Mouse (Mus musculus) CH12.LX (cell line): ENCODE measurements around the gene Metap1. TPM values are rescaled to one million over a fixed set of nuclear protein-coding genes. Genes with fewer than 3 reads are reported as not detected.

Experiments used
- DNase-seq: peaks from one replicate; pipeline ENCODE4 v3.0.0-alpha.2; 2013; ENCODE audit errors: extremely low read depth
- H3K27ac ChIP-seq: 2 replicates; pipeline ENCODE4 v1.5.1; 2012; ENCODE audit warnings: low read depth, mild to moderate bottlenecking, control low read depth, moderate library complexity; ENCODE audit not compliant: insufficient read depth
- H3K27me3 ChIP-seq: replicated peaks from 2 replicates; pipeline ENCODE3; 2012; ENCODE audit warnings: inconsistent platforms
- H3K36me3 ChIP-seq, 2 experiments: replicated peaks in 1 of 2; 2 replicates each; pipeline versions ENCODE3 to v1.6.1; 2012; ENCODE audit warnings: inconsistent platforms in 1 of 2, low read length in 1 of 2, mild to moderate bottlenecking in 1 of 2, mixed read lengths in 1 of 2, moderate library complexity in 1 of 2; ENCODE audit not compliant: control insufficient read depth in 1 of 2, insufficient read depth in 1 of 2
- H3K4me1 ChIP-seq, 2 experiments: 2 replicates each; pipeline ENCODE4 v1.6.1; 2012; ENCODE audit warnings: inconsistent platforms in 1 of 2, moderate library complexity in 1 of 2; ENCODE audit not compliant: insufficient read depth in 2 of 2, control insufficient read depth in 1 of 2
- H3K4me2 ChIP-seq: 2 replicates; pipeline ENCODE4 v1.6.1; 2012; ENCODE audit warnings: low read depth, mild to moderate bottlenecking, control low read depth; ENCODE audit not compliant: poor library complexity, insufficient read depth, severe bottlenecking
- H3K4me3 ChIP-seq, 3 experiments: fragments of 150-350 bp in 1 of 3; sonication (generic) in 1 of 3; replicated peaks in 1 of 3; 2 replicates each; pipeline versions ENCODE3 to v1.5.1; 2011 to 2012; ENCODE audit warnings: low read depth in 2 of 3, low read length in 2 of 3, mild to moderate bottlenecking in 2 of 3, moderate library complexity in 2 of 3, control low read depth in 1 of 3, improper control_type of control experiment in 1 of 3, inconsistent platforms in 1 of 3, mixed read lengths in 1 of 3; ENCODE audit not compliant: poor library complexity in 1 of 3
- H3K79me2 ChIP-seq: replicated peaks from 2 replicates; pipeline ENCODE4 v1.6.1; 2012; ENCODE audit warnings: mild to moderate bottlenecking, moderate library complexity; ENCODE audit not compliant: control insufficient read depth, poor library complexity, insufficient read depth, severe bottlenecking; ENCODE audit errors: extremely low read depth
- H3K9ac ChIP-seq: 2 replicates; pipeline ENCODE4 v1.6.1; 2012; ENCODE audit warnings: low read depth, mild to moderate bottlenecking, control low read depth, moderate library complexity; ENCODE audit not compliant: insufficient read depth
- H3K9me3 ChIP-seq: replicated peaks from 2 replicates; pipeline ENCODE3; 2012; ENCODE audit warnings: low read length, inconsistent platforms, mixed read lengths
- BHLHE40 ChIP-seq: IDR thresholded peaks from 2 replicates; pipeline ENCODE4 v1.6.1; 2011; ENCODE audit warnings: mild to moderate bottlenecking, low read depth, low read length, improper control_type of control experiment
- CHD2 ChIP-seq: IDR thresholded peaks from 2 replicates; pipeline ENCODE4 v1.6.1; 2011; ENCODE audit warnings: low read length, improper control_type of control experiment
- E2F4 ChIP-seq: IDR thresholded peaks from 2 replicates; pipeline ENCODE4 v1.6.1; 2011; ENCODE audit warnings: low read depth, low read length, improper control_type of control experiment; ENCODE audit not compliant: insufficient replicate concordance
- ELF1 ChIP-seq: IDR thresholded peaks from 2 replicates; pipeline ENCODE4 v1.6.1; 2014; ENCODE audit warnings: low read depth, mild to moderate bottlenecking, inconsistent platforms, low read length, improper control_type of control experiment
- ETS1 ChIP-seq: conservative IDR thresholded peaks from 2 replicates; pipeline ENCODE4 v1.6.1; 2012; ENCODE audit warnings: low read depth, mild to moderate bottlenecking, inconsistent platforms, low read length, improper control_type of control experiment, moderate library complexity
- GABPA ChIP-seq: IDR thresholded peaks from 2 replicates; pipeline ENCODE4 v1.6.1; 2012; ENCODE audit warnings: low read depth, low read length, improper control_type of control experiment, inconsistent platforms; ENCODE audit not compliant: insufficient replicate concordance
- IRF4 ChIP-seq: IDR thresholded peaks from 2 replicates; pipeline ENCODE4 v1.6.1; 2014; ENCODE audit warnings: low read depth, mild to moderate bottlenecking, inconsistent platforms, low read length, improper control_type of control experiment
- JUND ChIP-seq: conservative IDR thresholded peaks from 2 replicates; pipeline ENCODE4 v1.6.1; 2011; ENCODE audit warnings: low read depth, low read length, improper control_type of control experiment
- KAT2A ChIP-seq: IDR thresholded peaks from 2 replicates; pipeline ENCODE4 v1.6.1; 2012; ENCODE audit warnings: low read length, improper control_type of control experiment, inconsistent platforms; ENCODE audit not compliant: insufficient replicate concordance
- MAFK ChIP-seq: IDR thresholded peaks from 2 replicates; pipeline ENCODE4 v1.6.1; 2011; ENCODE audit warnings: low read length, improper control_type of control experiment; ENCODE audit not compliant: insufficient replicate concordance
- MAX ChIP-seq: IDR thresholded peaks from 2 replicates; pipeline ENCODE4 v1.6.1; 2011; ENCODE audit warnings: low read length, improper control_type of control experiment
- MAZ ChIP-seq: IDR thresholded peaks from 2 replicates; pipeline ENCODE4 v1.6.1; 2012; ENCODE audit warnings: low read depth, mild to moderate bottlenecking, inconsistent platforms, low read length, improper control_type of control experiment, moderate library complexity
- MYC ChIP-seq: IDR thresholded peaks from 2 replicates; pipeline ENCODE4 v1.6.1; 2011; ENCODE audit warnings: low read depth, mild to moderate bottlenecking, improper control_type of control experiment, low read length
- NRF1 ChIP-seq: IDR thresholded peaks from 2 replicates; pipeline ENCODE4 v1.6.1; 2014; ENCODE audit warnings: low read depth, mild to moderate bottlenecking, inconsistent platforms, low read length, improper control_type of control experiment, moderate library complexity
- PAX5 ChIP-seq: IDR thresholded peaks from 2 replicates; pipeline ENCODE4 v1.6.1; 2012; ENCODE audit warnings: low read length, inconsistent platforms, mixed read lengths
- POLR2AphosphoS2 ChIP-seq: IDR thresholded peaks from 2 replicates; pipeline ENCODE4 v1.6.1; 2011; ENCODE audit warnings: low read depth, low read length, improper control_type of control experiment
- RAD21 ChIP-seq: IDR thresholded peaks from 2 replicates; pipeline ENCODE4 v1.6.1; 2011; ENCODE audit warnings: low read depth, mild to moderate bottlenecking, low read length, improper control_type of control experiment, moderate library complexity
- RCOR1 ChIP-seq: conservative IDR thresholded peaks from 2 replicates; pipeline ENCODE4 v1.6.1; 2012; ENCODE audit warnings: low read depth, mild to moderate bottlenecking, inconsistent platforms, low read length, improper control_type of control experiment
- SIN3A ChIP-seq: IDR thresholded peaks from 2 replicates; pipeline ENCODE4 v1.6.1; 2012; ENCODE audit warnings: low read length, improper control_type of control experiment, inconsistent platforms
- SMC3 ChIP-seq: IDR thresholded peaks from 2 replicates; pipeline ENCODE4 v1.6.1; 2011; ENCODE audit warnings: low read depth, low read length, improper control_type of control experiment
- TBP ChIP-seq: conservative IDR thresholded peaks from 2 replicates; pipeline ENCODE4 v1.6.1; 2011; ENCODE audit warnings: low read depth, low read length, improper control_type of control experiment
- TCF12 ChIP-seq: IDR thresholded peaks from 2 replicates; pipeline ENCODE4 v1.6.1; 2014; ENCODE audit warnings: low read depth, mild to moderate bottlenecking, inconsistent platforms, low read length, improper control_type of control experiment
- USF1 ChIP-seq: IDR thresholded peaks from 2 replicates; pipeline ENCODE4 v1.6.1; 2014; ENCODE audit warnings: low read depth, mild to moderate bottlenecking, inconsistent platforms, low read length, improper control_type of control experiment
- USF2 ChIP-seq: conservative IDR thresholded peaks from 2 replicates; pipeline ENCODE4 v1.6.1; 2011; ENCODE audit warnings: low read depth, low read length, improper control_type of control experiment
- ZKSCAN1 ChIP-seq: IDR thresholded peaks from 2 replicates; pipeline ENCODE4 v1.6.1; 2012; ENCODE audit warnings: low read depth, inconsistent platforms, low read length, improper control_type of control experiment, borderline replicate concordance
- ZMIZ1 ChIP-seq: IDR thresholded peaks from 2 replicates; pipeline ENCODE4 v1.6.1; 2012; ENCODE audit warnings: low read depth, mild to moderate bottlenecking, inconsistent platforms, low read length, improper control_type of control experiment
- ZNF384 ChIP-seq: IDR thresholded peaks from 2 replicates; pipeline ENCODE4 v1.6.1; 2012; ENCODE audit warnings: low read depth, low read length, improper control_type of control experiment, inconsistent platforms
- dilution Hi-C: fragments of 300-500 bp; cut with MboI; formaldehyde crosslinking; loops from 2 replicates; pipeline ENCODE4 v1.14.3; 2020; ENCODE audit warnings: low sequenced_read_pairs; ENCODE audit not compliant: extremely low pct_unique_long_range_greater_than_20kb, extremely low pct_ligation_motif_present
- in situ Hi-C: fragments of 300-500 bp; cut with MboI; formaldehyde crosslinking; loops from 3 replicates; pipeline ENCODE4 v1.14.3; 2019; ENCODE audit warnings: low sequenced_read_pairs, low pct_ligation_motif_present, low pct_unique_long_range_greater_than_20kb, mixed read lengths
- polyA plus RNA-seq: library from polyadenylated mRNA; unstranded; fragments of >175 nt; gene quantifications from 2 replicates; pipeline ENCODE4 v1.2.1, GENCODE M21; 2012; ENCODE audit warnings: low read depth; ENCODE audit not compliant: insufficient read length
- total RNA-seq, 2 experiments: library from RNA; depleted of rRNA; stranded (reverse); fragments of 300-350 nt in 1 of 2; fragments of >200 nt in 1 of 2; gene quantifications; 2 replicates each; pipeline ENCODE4 v1.2.3; 2012 to 2014

Metap1 gene
- total and polyA plus RNA-seq, 3 experiments = 77.9 to 163 (median 143) TPM

DNA sequence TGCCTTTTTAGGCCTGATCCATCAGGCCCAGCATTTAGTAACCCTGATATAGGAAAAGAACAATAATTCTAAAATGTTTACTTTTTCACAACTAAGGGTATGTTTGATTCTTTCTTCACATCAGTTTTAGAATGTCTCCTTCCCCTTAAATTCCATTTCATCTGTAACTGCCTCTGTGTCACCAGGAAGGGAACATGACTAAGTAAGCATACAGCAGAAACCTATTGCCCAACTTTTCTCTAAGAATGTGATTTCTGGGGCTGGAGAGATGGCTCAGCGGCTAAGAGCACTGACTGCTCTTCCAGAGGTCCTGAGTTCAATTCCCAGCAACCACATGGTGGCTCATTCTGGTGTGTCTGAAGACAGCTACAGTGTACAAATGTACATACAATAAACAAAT lies 35.1 kb downstream of the Metap1 start:
- TF ChIP-seq MAX (no peak), ZKSCAN1 (no peak), ZNF384 (no peak), BHLHE40 (no peak), MYC (no peak), SMC3 (no peak), KAT2A (no peak), JUND (no peak), USF2 (no peak), CHD2 (no peak), IRF4 (no peak), NRF1 (no peak), TBP (no peak), SIN3A (no peak), ELF1 (no peak), MAFK (no peak), ZMIZ1 (no peak; the same call in 1 of the 2 replicates)
- TF ChIP-seq, all 38 proteins: peak for 0
- H3K36me3 ChIP-seq = peaks cover 80 to 98% of the 10 kb centered on the region in 2 experiments
- no peak overlapping the region for H3K4me2 ChIP-seq
- H3K27ac ChIP-seq = no peak overlapping the region
- no peak for DNase-seq
- dilution Hi-C loops (no loop called here), in situ Hi-C loops (no loop called here)
- H3K9me3 ChIP-seq = no peaks in the 10 kb centered on the region
- no peak overlapping the region for H3K9ac ChIP-seq
- H3K79me2 ChIP-seq = no peaks in the 10 kb centered on the region
- no peaks in the 10 kb centered on the region for H3K27me3 ChIP-seq
- H3K4me1 ChIP-seq = no peaks in the 10 kb centered on the region
- H3K4me3 ChIP-seq = no peak overlapping the region

GRCm38 (mm10) chr3:138452169-138452568 lies 37.1 kb downstream of the Metap1 start:
- no peak overlapping the region for H3K9ac ChIP-seq
- no peaks in the 10 kb centered on the region for H3K79me2 ChIP-seq
- H3K27ac ChIP-seq = no peak overlapping the region
- no peak for DNase-seq
- 0 out of 4 replicates have a peak, but pooled peaks cover 0 to 3% of the 10 kb centered on the region in 2 experiments for H3K4me1 ChIP-seq
- peaks cover 81 to 97% of the 10 kb centered on the region in 2 experiments for H3K36me3 ChIP-seq
- in situ Hi-C loops (no loop called here), dilution Hi-C loops (no loop called here)
- no peak for TF ChIP-seq MAZ
- TF ChIP-seq PAX5 = no peak
- no peak for TF ChIP-seq GABPA
- TF ChIP-seq ZNF384 = no peak
- no peak for TF ChIP-seq ETS1
- TF ChIP-seq RAD21 = no peak
- TF ChIP-seq ZMIZ1 = no peak
- TF ChIP-seq MAFK = no peak
- TF ChIP-seq RCOR1 = no peak
- TF ChIP-seq POLR2AphosphoS2 = no peak
- TF ChIP-seq ZKSCAN1 = no peak
- TF ChIP-seq USF1 = no peak
- no peak for TF ChIP-seq CHD2
- no peak for TF ChIP-seq TCF12
- TF ChIP-seq E2F4 = no peak
- TF ChIP-seq JUND = no peak
- no peaks in the 10 kb centered on the region for H3K9me3 ChIP-seq
- no peak overlapping the region for H3K4me2 ChIP-seq
- H3K4me3 ChIP-seq = no peak overlapping the region
- H3K27me3 ChIP-seq = no peaks in the 10 kb centered on the region
